Comparison of ENCODE assay signal across 8 mouse cellular contexts in the genomic region with DNA sequence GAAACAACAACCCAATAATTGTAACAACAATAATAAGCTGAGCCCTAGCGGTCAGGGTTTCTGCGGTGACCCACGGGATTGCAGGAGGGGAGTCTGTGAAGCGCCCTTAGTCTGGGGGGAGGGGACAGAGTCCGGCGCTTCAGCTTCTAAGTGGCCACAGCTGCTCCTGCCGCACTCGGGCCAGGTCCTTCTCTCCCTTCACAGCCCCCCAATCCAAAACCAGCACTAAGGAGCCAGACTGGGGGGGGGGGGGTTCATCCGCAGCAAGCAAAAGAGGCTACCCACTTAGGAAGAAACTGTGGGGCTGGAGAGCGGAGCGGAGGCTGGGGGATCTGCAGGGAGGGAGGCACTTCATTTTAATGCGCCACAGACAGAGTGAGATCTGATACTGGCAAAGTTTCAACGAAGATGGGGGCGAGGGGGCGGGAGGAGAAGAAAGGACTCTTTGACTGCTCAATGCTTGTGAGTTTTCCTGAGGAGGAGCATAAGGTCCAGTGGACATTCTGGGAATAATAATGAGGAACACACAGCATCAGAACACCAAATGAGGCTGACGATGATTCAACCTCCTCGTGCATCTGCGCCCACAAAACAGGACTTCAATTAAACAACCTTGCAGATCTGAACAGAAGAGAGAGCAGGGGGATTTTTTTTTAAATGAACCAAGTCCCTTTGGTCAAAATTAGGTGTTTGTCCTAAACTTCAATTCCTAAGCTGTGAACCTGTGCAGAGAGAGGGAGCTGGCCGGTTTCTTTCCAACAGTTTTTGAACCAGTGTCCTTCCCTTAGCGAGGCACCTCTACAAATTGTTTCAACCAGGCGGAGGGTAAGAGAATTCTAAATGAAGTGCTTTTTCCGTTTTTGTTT.
DNase-seq lines count a peak whose midpoint lies in the region; ATAC-seq lines count a peak whose summit lies in the region.

No protein-coding gene starts in this region.

- peak overlapping the region; percentile 69 for H3K4me2 ChIP-seq in hindbrain, embryonic 12.5 days (replicated peaks)
- H3K4me2 ChIP-seq in neural tube, embryonic 14.5 days (ENCODE audit: low read depth, low read length): peak overlapping the region; percentile 69

- peak; percentile 94 for ATAC-seq in hindbrain, embryonic 12.5 days (ENCODE audit: low FRiP score)
- peak; percentile 91 for ATAC-seq in neural tube, embryonic 14.5 days (ENCODE audit: low read depth)
- ATAC-seq in megakaryocyte, adult 5-6 weeks (ENCODE audit: poor library complexity, severe bottlenecking): no peak

- H3K9me3 ChIP-seq in embryonic facial prominence, embryonic 10.5 days: no peaks in the 10 kb centered on the region
- no peaks in the 10 kb centered on the region for H3K9me3 ChIP-seq in hindbrain, embryonic 12.5 days (replicated peaks)
- H3K9me3 ChIP-seq in limb, embryonic 10.5 days (replicated peaks): no peaks in the 10 kb centered on the region
- no peaks in the 10 kb centered on the region for H3K9me3 ChIP-seq in neural tube, embryonic 14.5 days (ENCODE audit: control insufficient read depth, low read length)

- under 1% methylated on average over 22 of the region's 22 CpGs for WGBS in embryonic facial prominence, embryonic 10.5 days
- WGBS in hindbrain, embryonic 12.5 days: under 1% methylated on average over 22 of the region's 22 CpGs
- WGBS in limb, embryonic 10.5 days: 2% methylated on average over 22 of the region's 22 CpGs
- 1% methylated on average over 22 of the region's 22 CpGs for WGBS in neural tube, embryonic 14.5 days

- no peaks in the 10 kb centered on the region for H3K36me3 ChIP-seq in embryonic facial prominence, embryonic 10.5 days (replicated peaks)
- H3K36me3 ChIP-seq in hindbrain, embryonic 12.5 days: no peaks in the 10 kb centered on the region
- H3K36me3 ChIP-seq in limb, embryonic 10.5 days: no peaks in the 10 kb centered on the region
- no peaks in the 10 kb centered on the region for H3K36me3 ChIP-seq in neural tube, embryonic 14.5 days (ENCODE audit: control insufficient read depth, insufficient read depth, low read length)

- 0 out of 2 replicates have a peak, but pooled peaks cover 3% of the 10 kb centered on the region for H3K27me3 ChIP-seq in embryonic facial prominence, embryonic 10.5 days (replicated peaks; ENCODE audit: low read depth, poor library complexity, severe bottlenecking)
- no peaks in the 10 kb centered on the region for H3K27me3 ChIP-seq in hindbrain, embryonic 12.5 days
- H3K27me3 ChIP-seq in limb, embryonic 10.5 days (ENCODE audit: low read depth, poor library complexity, severe bottlenecking): 0 out of 2 replicates have a peak, but pooled peaks cover 9% of the 10 kb centered on the region
- no peaks in the 10 kb centered on the region; the same call in 1 of the 2 replicates for H3K27me3 ChIP-seq in neural tube, embryonic 14.5 days (ENCODE audit: control insufficient read depth, insufficient read depth, low read length)

- peak overlapping the region; percentile 57 for H3K4me3 ChIP-seq in embryonic facial prominence, embryonic 10.5 days
- H3K4me3 ChIP-seq in hindbrain, embryonic 12.5 days: peak overlapping the region; percentile 40
- peak overlapping the region; percentile 55 for H3K4me3 ChIP-seq in limb, embryonic 10.5 days
- H3K4me3 ChIP-seq in neural tube, embryonic 14.5 days (ENCODE audit: low read depth, low read length): peak overlapping the region; percentile 18

- H3K27ac ChIP-seq in embryonic facial prominence, embryonic 10.5 days (replicated peaks): peak overlapping the region; percentile 89
- H3K27ac ChIP-seq in hindbrain, embryonic 12.5 days: peak overlapping the region; percentile 93
- H3K27ac ChIP-seq in limb, embryonic 10.5 days: peak overlapping the region; percentile 87
- peak overlapping the region; percentile 78 for H3K27ac ChIP-seq in neural tube, embryonic 14.5 days (ENCODE audit: low read depth, low read length)

- peak overlapping the region; percentile 55 for H3K9ac ChIP-seq in hindbrain, embryonic 12.5 days
- H3K9ac ChIP-seq in neural tube, embryonic 14.5 days (replicated peaks; ENCODE audit: low read depth, low read length): peak overlapping the region; percentile 22; the same call in 1 of the 2 replicates

- H3K4me1 ChIP-seq in embryonic facial prominence, embryonic 10.5 days: peaks cover 44% of the 10 kb centered on the region
- peaks cover 30% of the 10 kb centered on the region for H3K4me1 ChIP-seq in hindbrain, embryonic 12.5 days
- H3K4me1 ChIP-seq in limb, embryonic 10.5 days: peaks cover 33% of the 10 kb centered on the region
- H3K4me1 ChIP-seq in neural tube, embryonic 14.5 days (ENCODE audit: control insufficient read depth, insufficient read depth, low read length): peaks cover 7% of the 10 kb centered on the region; the same call in 1 of the 2 replicates

- peak; percentile 15 for DNase-seq in ovary, postnatal 14 days (ENCODE audit: low spot score)
- DNase-seq in ovary, adult 18-20 months (ENCODE audit: low spot score): no peak
- peak; percentile 90 for DNase-seq in embryonic facial prominence, embryonic 10.5 days (ENCODE audit: low spot score)
- DNase-seq in limb, embryonic 10.5 days (ENCODE audit: low spot score): peak; percentile 83
- no peak for DNase-seq in urinary bladder, adult 2 months (ENCODE audit: low spot score)

Comparison
In these comparisons a context has a peak if more than half of its experiments do, and no peak if none do; other contexts are left out.
1. DNase-seq: peak in ovary, postnatal 14 days (single experiment), embryonic facial prominence, embryonic 10.5 days (single experiment) and limb, embryonic 10.5 days (single experiment); none in ovary, adult 18-20 months (single experiment) and urinary bladder, adult 2 months (single experiment).
2. Peak in every context shown above with its lines, with median percentiles within 50 percentile points of each other: H3K27ac ChIP-seq and H3K4me3 ChIP-seq.